Mouse (Mus musculus) neural tube, embryonic 13.5 days (tissue): ENCODE measurements at regions not wholly inside any gene's neighbourhood (a gene's known extent, or its start where the extent isn't known, plus 50 kb on each side); places are given as distances from the start of the nearest gene placed in this dataset.

Source experiments
- ATAC-seq: fragments of 200-750 bp; cut with Nextera tagmentation; 2 replicates; pipeline ENCODE4 v1.8.0; 2017; ENCODE audit warnings: low read depth, mild to moderate bottlenecking, moderate TSS enrichment, moderate library complexity
- H3K27ac ChIP-seq: fragments of 300-500 bp; sonication (generic); replicated peaks from 2 replicates; pipeline ENCODE4 v1.5.1; 2015; ENCODE audit warnings: moderate library complexity, mild to moderate bottlenecking, inconsistent platforms
- H3K27me3 ChIP-seq: fragments of 300-500 bp; sonication (generic); 2 replicates; pipeline ENCODE4 v1.6.1; 2015; ENCODE audit warnings: mild to moderate bottlenecking, inconsistent platforms
- H3K36me3 ChIP-seq: fragments of 300-500 bp; sonication (generic); 2 replicates; pipeline ENCODE4 v1.6.1; 2015; ENCODE audit warnings: mild to moderate bottlenecking, inconsistent platforms
- H3K4me1 ChIP-seq: fragments of 300-500 bp; sonication (generic); replicated peaks from 2 replicates; pipeline ENCODE4 v1.6.1; 2015; ENCODE audit warnings: inconsistent platforms
- H3K4me2 ChIP-seq: fragments of 300-500 bp; sonication (generic); 2 replicates; pipeline ENCODE4 v1.6.1; 2015; ENCODE audit warnings: inconsistent platforms, mild to moderate bottlenecking, moderate library complexity
- H3K4me3 ChIP-seq: fragments of 300-500 bp; sonication (generic); 2 replicates; pipeline ENCODE4 v1.5.1; 2015; ENCODE audit warnings: mild to moderate bottlenecking, inconsistent platforms
- H3K9ac ChIP-seq: fragments of 300-500 bp; sonication (generic); 2 replicates; pipeline ENCODE4 v1.6.1; 2015; ENCODE audit warnings: moderate library complexity, mild to moderate bottlenecking, inconsistent platforms
- H3K9me3 ChIP-seq: fragments of 300-500 bp; sonication (generic); 2 replicates; pipeline ENCODE4 v1.6.1; 2016; ENCODE audit warnings: inconsistent platforms
- WGBS: fragments of 180-500 bp; shearing (Covaris S2); methylation state at CpG from one replicate; pipeline ENCODE4 v1.1.7; 2015; 5-methylcytosine and 5-hydroxymethylcytosine counted together

DNA sequence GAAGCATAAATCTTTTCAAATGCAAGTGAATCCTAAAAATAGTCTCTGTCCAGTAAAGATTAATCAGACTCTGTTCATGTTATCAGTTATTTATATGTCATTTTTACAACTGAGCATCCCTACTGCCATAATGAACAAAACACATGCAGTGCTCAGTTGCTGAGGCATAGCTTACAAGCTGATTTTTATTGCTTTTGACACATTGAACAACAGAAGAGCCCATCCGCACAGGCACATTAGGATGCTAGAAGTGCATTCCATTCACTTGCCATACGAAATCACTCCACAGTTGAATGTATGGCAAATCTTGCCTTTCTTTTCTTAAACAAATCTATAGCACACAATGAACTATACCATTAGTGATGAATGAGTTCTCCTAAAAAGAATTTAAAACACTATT, 636.2 kb upstream of the Bche start:
- no peaks in the 10 kb centered on the region for H3K9me3 ChIP-seq
- WGBS, result 17% methylated on average over 2 of the region's 2 CpGs
- H3K36me3 ChIP-seq, result no peaks in the 10 kb centered on the region
- H3K9ac ChIP-seq, result no peak overlapping the region
- no peaks in the 10 kb centered on the region for H3K27me3 ChIP-seq
- peak; percentile 56; the same call in 1 of the 2 replicates for ATAC-seq
- no peaks in the 10 kb centered on the region for H3K4me1 ChIP-seq
- no peak overlapping the region for H3K4me2 ChIP-seq
- no peak overlapping the region for H3K27ac ChIP-seq
- H3K4me3 ChIP-seq, result no peak overlapping the region
